Mouse (Mus musculus): ENCODE results near the gene Bptf. TPM values are rescaled to one million over a fixed set of nuclear protein-coding genes. Genes with fewer than 3 reads are reported as not detected.

The Bptf gene
- polyA plus RNA-seq, 1 experiment from 2014 or later: 44.8 TPM

Other genes starting within 250 kb of the Bptf start
- gene Smurf2, start 211.4 kb downstream of the Bptf start, polyA plus RNA-seq (2014; fragmentation: Nextera tagmentation; extraction: Ambion mirVana): 18.6 and 19.5 TPM in 2 replicates
- gene Kpna2, start 132.6 kb downstream of the Bptf start, polyA plus RNA-seq (2014; fragmentation: Nextera tagmentation; extraction: Ambion mirVana): 110 and 128 TPM in 2 replicates
- 9.8 and 9.9 TPM in 2 replicates for gene 1810010H24Rik, start 106.4 kb downstream of the Bptf start, polyA plus RNA-seq (2014; fragmentation: Nextera tagmentation; extraction: Ambion mirVana)
- gene Nol11, start 57.3 kb upstream of the Bptf start, polyA plus RNA-seq (2014; fragmentation: Nextera tagmentation; extraction: Ambion mirVana): 48.4 and 55.3 TPM in 2 replicates

Measured in neural tube, embryonic 14.5 days (tissue).